Mouse (Mus musculus): ENCODE results near the gene Tbc1d1. TPM values are rescaled to one million over a fixed set of nuclear protein-coding genes. Genes with fewer than 3 reads are reported as not detected.

Gene Tbc1d1
- polyA plus RNA-seq, 1 experiment = 0.10 TPM

DNA sequence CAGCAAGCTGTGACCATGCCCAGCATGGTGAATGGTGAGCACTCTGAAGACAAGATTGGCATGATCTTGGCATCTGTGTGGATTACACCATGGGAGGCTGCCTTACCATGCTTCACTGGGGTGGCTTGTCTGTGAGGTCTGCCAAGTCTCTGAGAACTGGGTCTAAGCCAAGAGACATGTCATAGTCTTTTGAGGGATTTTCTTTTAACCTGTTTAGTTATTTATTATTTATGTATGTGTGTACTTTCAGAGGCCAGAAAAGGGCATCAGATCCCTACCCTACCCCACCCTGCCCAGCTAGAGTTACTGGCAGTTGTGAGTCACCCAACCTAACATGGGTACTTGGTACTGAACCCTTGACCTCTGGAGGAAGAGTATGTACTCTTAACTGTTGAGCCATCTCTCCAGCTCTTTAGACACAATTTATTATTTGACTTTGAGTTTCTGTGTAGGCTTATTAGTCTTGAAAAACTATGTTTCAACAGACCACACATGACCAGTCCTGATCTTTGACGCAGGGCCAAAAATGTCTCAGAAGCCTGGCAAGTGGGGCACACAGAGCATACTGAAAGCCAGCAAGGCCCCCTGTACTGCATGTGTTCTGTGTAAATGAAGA, 40.3 kb downstream of the Tbc1d1 start:
- H3K27me3 ChIP-seq (ENCODE audit: control insufficient read depth) = no peaks in the 10 kb centered on the region

DNA sequence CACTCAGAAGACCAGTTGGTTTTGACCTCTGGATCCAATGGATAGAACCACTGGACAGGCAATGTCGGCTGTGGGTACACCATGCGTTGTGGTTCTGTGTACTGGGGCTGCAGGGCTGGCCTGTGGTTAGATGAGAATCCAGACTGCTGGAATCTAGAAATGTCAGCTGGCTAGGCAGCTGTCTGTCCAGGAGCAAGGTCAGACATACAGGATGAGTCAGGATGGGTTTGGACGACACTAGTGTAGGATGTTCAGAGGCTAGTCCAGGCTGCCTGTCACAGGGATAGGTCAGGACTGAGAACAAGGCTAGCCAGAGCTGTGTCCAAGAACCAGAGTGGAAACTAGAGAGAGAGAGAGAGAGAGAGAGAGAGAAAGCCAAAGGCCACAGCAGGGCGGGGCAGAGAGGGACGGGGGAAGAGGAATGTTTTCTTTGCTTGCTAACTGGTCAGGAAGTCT, 40.8 kb downstream of the Tbc1d1 start:
- H3K4me1 ChIP-seq (ENCODE audit: control insufficient read depth) = no peaks in the 10 kb centered on the region
- no peak for TF ChIP-seq GATA1 (IDR thresholded peaks at IDR 0.05; ENCODE audit: low read length)
- TF ChIP-seq TAL1 (IDR thresholded peaks at IDR 0.05; ENCODE audit: low read length) = no peak
- no peaks in the 10 kb centered on the region for H3K36me3 ChIP-seq (ENCODE audit: control insufficient read depth)
- H3K4me3 ChIP-seq (replicated peaks) = no peak overlapping the region
- peaks cover 1% of the 10 kb centered on the region for H3K9me3 ChIP-seq (ENCODE audit: control insufficient read depth, low read length)
- no peaks in the 10 kb centered on the region for H3K27me3 ChIP-seq (ENCODE audit: control insufficient read depth)

More for the DNA sequence above, 40.3 kb downstream of the Tbc1d1 start:
- Histone ChIP-seq H3K36me3 (ENCODE audit: control insufficient read depth) (no peaks in the 10 kb centered on the region), H3K4me3 (replicated peaks) (no peak overlapping the region), H3K9me3 (ENCODE audit: control insufficient read depth, low read length) (peaks cover 4% of the 10 kb centered on the region), H3K4me1 (ENCODE audit: control insufficient read depth) (no peaks in the 10 kb centered on the region)
- TF ChIP-seq TAL1 (IDR thresholded peaks at IDR 0.05; ENCODE audit: low read length) = no peak
- TF ChIP-seq GATA1 (IDR thresholded peaks at IDR 0.05; ENCODE audit: low read length) = no peak

DNA sequence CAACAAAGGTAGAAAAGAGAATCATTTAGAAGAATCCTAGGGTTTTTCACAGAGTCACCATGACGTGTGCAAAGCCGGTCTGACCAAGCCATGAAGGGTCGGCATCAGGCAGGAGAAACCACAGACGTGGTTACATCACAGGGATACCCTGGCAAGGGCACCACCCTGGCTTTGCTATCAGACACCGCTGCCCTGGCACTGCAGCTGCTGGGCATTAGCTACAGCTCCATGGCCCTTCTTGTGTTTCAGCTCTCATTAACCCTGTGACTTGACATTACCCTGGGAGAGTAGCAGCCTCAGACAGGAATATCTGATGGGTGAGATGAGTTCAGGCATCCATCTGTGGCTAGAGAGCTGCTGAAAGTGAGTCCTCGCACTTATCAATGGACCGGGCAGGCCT, 42.5 kb downstream of the Tbc1d1 start:
- no peaks in the 10 kb centered on the region for H3K27me3 ChIP-seq (ENCODE audit: control insufficient read depth)
- H3K36me3 ChIP-seq (ENCODE audit: control insufficient read depth) = no peaks in the 10 kb centered on the region
- TF ChIP-seq TAL1 (IDR thresholded peaks at IDR 0.05; ENCODE audit: low read length) = no peak
- TF ChIP-seq GATA1 (IDR thresholded peaks at IDR 0.05; ENCODE audit: low read length) = no peak
- no peaks in the 10 kb centered on the region for H3K9me3 ChIP-seq (ENCODE audit: control insufficient read depth, low read length)
- H3K4me1 ChIP-seq (ENCODE audit: control insufficient read depth) = no peaks in the 10 kb centered on the region
- H3K4me3 ChIP-seq (replicated peaks) = no peak overlapping the region

DNA sequence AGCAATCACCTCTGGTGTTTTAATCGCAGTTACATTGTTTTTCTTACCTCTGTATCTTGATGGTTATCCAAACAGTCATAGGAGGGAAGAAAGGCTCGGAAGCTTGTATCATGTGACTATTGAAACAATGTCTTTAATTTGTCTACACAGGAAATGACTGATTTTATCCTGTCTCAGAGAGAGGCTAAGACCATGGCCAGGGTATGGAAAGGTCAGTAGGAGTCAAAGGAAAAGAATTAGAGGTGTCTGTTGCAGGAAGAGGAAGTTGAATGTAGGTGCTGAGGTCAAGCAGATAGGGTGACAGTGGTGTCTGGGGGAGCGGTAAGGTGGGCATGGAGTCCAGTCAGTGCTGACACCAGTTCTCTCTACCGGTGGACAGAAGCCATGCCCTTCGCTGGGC, 45.0 kb downstream of the Tbc1d1 start:
- Histone ChIP-seq H3K4me3 (replicated peaks) (no peak overlapping the region), H3K4me1 (ENCODE audit: control insufficient read depth) (no peaks in the 10 kb centered on the region), H3K27me3 (ENCODE audit: control insufficient read depth) (no peaks in the 10 kb centered on the region), H3K9me3 (ENCODE audit: control insufficient read depth, low read length) (no peaks in the 10 kb centered on the region), H3K36me3 (ENCODE audit: control insufficient read depth) (no peaks in the 10 kb centered on the region)
- TF ChIP-seq TAL1 (IDR thresholded peaks at IDR 0.05; ENCODE audit: low read length) = no peak
- no peak for TF ChIP-seq GATA1 (IDR thresholded peaks at IDR 0.05; ENCODE audit: low read length)

DNA sequence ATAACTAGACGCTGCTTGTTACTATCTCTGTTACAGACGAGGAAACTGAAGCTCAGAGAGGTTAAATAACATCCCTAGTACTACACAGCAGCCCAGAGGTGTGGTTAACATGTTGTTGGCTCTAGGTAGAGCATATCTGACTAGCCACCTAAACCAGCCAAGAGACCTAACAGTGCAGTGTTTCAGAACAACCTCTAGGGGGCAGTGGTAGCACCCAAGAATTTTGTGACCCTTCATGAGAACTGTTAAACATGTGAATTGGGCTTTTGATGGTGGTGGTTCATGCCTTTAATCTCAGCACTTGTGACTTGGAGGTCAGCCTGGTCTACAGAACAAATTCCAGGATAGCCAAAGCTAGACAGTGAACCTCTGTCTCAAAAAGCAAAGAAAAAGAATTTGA, 46.2 kb downstream of the Tbc1d1 start:
- TF ChIP-seq GATA1 (IDR thresholded peaks at IDR 0.05; ENCODE audit: low read length) (no peak), TAL1 (IDR thresholded peaks at IDR 0.05; ENCODE audit: low read length) (no peak)
- H3K4me1 ChIP-seq (ENCODE audit: control insufficient read depth) = no peaks in the 10 kb centered on the region
- no peak overlapping the region for H3K4me3 ChIP-seq (replicated peaks)
- H3K36me3 ChIP-seq (ENCODE audit: control insufficient read depth) = no peaks in the 10 kb centered on the region
- H3K27me3 ChIP-seq (ENCODE audit: control insufficient read depth) = no peaks in the 10 kb centered on the region
- no peaks in the 10 kb centered on the region for H3K9me3 ChIP-seq (ENCODE audit: control insufficient read depth, low read length)

DNA sequence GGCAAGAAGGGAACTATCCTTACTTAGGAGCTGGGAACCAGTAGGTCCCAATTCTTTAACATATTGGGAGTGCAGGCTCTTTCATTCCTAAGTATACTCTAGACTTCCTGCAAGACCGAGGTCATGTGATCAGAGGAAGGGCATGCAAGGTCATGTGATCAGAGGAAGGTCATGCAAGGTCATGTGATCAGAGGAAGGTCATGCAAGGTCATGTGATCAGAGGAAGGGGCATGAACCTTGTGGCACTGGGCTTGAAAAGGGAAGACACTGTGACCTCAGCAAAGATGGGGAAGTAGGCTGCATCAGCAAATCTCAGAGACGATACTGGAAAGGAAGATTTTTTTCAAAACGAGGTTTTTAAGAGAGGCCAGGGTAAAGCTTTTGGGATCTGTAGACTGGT, 49.5 kb downstream of the Tbc1d1 start:
- no peaks in the 10 kb centered on the region for H3K4me1 ChIP-seq (ENCODE audit: control insufficient read depth)
- no peak for TF ChIP-seq TAL1 (IDR thresholded peaks at IDR 0.05; ENCODE audit: low read length)
- TF ChIP-seq GATA1 (IDR thresholded peaks at IDR 0.05; ENCODE audit: low read length) = no peak
- no peak overlapping the region for H3K4me3 ChIP-seq (replicated peaks)

DNA sequence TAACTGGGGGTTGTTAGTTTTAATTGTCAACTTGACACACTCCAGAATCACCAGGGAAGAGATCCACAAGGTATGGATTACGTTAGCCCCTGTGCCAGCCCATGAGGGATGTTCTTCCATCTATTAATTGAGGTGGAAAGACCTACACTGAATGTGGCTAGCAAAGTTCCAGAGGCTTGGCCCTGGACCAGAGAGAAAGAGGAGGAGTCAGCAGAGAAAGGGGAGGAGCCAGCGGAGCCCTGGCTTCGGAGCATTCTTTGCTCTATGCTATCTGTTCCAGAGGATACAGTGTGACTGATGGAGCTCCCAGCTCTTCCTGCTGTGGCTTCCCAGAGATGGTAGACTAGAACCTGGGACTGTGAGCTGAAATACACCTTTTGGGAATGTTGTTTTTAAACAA, 50.3 kb downstream of the Tbc1d1 start:
- Histone ChIP-seq H3K9me3 (ENCODE audit: control insufficient read depth, low read length) (no peaks in the 10 kb centered on the region), H3K4me1 (ENCODE audit: control insufficient read depth) (no peaks in the 10 kb centered on the region), H3K36me3 (ENCODE audit: control insufficient read depth) (no peaks in the 10 kb centered on the region), H3K4me3 (replicated peaks) (no peak overlapping the region), H3K27me3 (ENCODE audit: control insufficient read depth) (no peaks in the 10 kb centered on the region)
- TF ChIP-seq TAL1 (IDR thresholded peaks at IDR 0.05; ENCODE audit: low read length) (no peak), GATA1 (IDR thresholded peaks at IDR 0.05; ENCODE audit: low read length) (no peak)

More for the DNA sequence above, 49.5 kb downstream of the Tbc1d1 start:
- H3K36me3 ChIP-seq (ENCODE audit: control insufficient read depth) = no peaks in the 10 kb centered on the region
- H3K9me3 ChIP-seq (ENCODE audit: control insufficient read depth, low read length) = no peaks in the 10 kb centered on the region
- no peaks in the 10 kb centered on the region for H3K27me3 ChIP-seq (ENCODE audit: control insufficient read depth)

- Histone ChIP-seq H3K4me1 (ENCODE audit: control insufficient read depth) (no peaks in the 10 kb centered on the region), H3K4me3 (replicated peaks) (no peak overlapping the region), H3K36me3 (ENCODE audit: control insufficient read depth) (no peaks in the 10 kb centered on the region), H3K27me3 (ENCODE audit: control insufficient read depth) (no peaks in the 10 kb centered on the region), H3K9me3 (ENCODE audit: control insufficient read depth, low read length) (no peaks in the 10 kb centered on the region)
- TF ChIP-seq TAL1 (IDR thresholded peaks at IDR 0.05; ENCODE audit: low read length) (no peak), GATA1 (IDR thresholded peaks at IDR 0.05; ENCODE audit: low read length) (no peak)
Observed at GRCm38 (mm10) chr5:64206875-64207274, 50.8 kb downstream of the Tbc1d1 start.

- no peaks in the 10 kb centered on the region for H3K4me1 ChIP-seq (ENCODE audit: control insufficient read depth)
- no peak overlapping the region for H3K4me3 ChIP-seq (replicated peaks)
- no peaks in the 10 kb centered on the region for H3K9me3 ChIP-seq (ENCODE audit: control insufficient read depth, low read length)
- TF ChIP-seq TAL1 (IDR thresholded peaks at IDR 0.05; ENCODE audit: low read length) (no peak), GATA1 (IDR thresholded peaks at IDR 0.05; ENCODE audit: low read length) (no peak)
- H3K36me3 ChIP-seq (ENCODE audit: control insufficient read depth) = no peaks in the 10 kb centered on the region
- H3K27me3 ChIP-seq (ENCODE audit: control insufficient read depth) = no peaks in the 10 kb centered on the region
Observed at GRCm38 (mm10) chr5:64207800-64208199, 51.7 kb downstream of the Tbc1d1 start.

DNA sequence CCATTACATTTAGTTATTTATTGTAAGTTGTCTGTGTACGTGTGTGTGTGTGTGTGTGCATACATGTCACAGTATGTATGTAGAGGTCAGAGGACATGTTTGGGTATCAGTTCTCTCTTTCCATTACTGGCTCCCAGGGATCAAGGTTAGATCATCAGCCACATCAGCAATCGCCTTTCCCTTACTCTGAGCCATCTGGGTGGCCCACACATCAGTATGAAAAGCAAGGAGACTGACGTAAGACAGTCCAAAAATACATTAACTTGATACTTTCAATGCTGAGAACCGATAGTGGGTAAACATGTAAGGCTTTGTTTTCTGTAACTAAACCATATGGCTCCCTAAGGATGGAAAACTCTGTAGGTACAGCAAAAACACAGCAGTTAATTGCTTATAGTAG, 54.7 kb downstream of the Tbc1d1 start:
- no peak for TF ChIP-seq GATA1 (IDR thresholded peaks at IDR 0.05; ENCODE audit: low read length)
- TF ChIP-seq TAL1 (IDR thresholded peaks at IDR 0.05; ENCODE audit: low read length) = no peak
- no peaks in the 10 kb centered on the region for H3K27me3 ChIP-seq (ENCODE audit: control insufficient read depth)
- no peaks in the 10 kb centered on the region for H3K9me3 ChIP-seq (ENCODE audit: control insufficient read depth, low read length)
- H3K4me1 ChIP-seq (ENCODE audit: control insufficient read depth) = no peaks in the 10 kb centered on the region
- H3K4me3 ChIP-seq (replicated peaks) = no peak overlapping the region
- H3K36me3 ChIP-seq (ENCODE audit: control insufficient read depth) = no peaks in the 10 kb centered on the region
